Mouse (Mus musculus): Measurements from ENCODE around the gene Arl8a. TPM values are rescaled to one million over a fixed set of nuclear protein-coding genes. Genes with fewer than 3 reads are reported as not detected.

Gene Arl8a
- total RNA-seq (2023), result 105 and 113 TPM in 2 replicates

DNA sequence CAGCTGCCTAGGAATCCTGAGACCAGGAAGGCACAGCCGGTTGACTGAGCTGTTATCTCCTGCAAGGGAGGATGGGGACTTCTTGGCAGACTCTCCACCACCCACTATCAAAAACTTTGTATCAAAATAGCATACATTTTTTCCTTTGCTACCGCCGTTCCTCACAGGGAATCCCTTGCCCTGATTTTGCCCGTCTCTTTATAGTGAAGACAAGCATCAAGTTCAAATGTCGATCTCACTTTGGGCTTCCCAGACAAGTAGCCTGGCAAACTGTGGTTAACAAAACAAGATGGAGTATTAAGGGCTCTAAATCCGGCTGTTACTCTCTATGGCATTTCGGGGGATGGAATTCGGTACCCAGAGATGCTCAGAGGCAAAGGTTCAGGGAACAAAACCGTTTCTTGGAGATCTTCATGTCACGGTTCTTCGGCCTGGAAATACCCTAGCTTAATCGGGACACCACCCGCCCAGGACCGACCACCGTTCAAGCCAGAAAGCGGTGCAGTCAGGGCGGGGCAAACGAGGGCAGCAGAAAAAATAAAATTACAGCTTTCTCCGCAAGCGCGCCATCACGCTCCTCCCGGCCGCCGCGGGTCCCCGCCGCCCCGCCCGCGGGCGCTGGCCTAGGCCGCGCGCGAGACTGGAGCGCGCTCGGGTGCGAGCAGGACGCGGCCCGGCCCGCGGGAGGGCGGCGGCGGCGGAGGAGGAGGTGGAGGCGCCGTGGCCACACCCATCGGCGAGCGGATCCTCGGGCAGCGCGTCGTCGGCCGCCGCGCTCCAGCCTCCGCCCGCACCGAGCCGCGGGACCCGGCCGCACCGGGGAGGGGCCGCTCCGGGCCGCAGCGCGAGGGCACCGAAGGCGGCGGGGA lies at the start of gene Arl8a:
Arl8a (plus strand) TSS at position 748 of the 869 bp plus-strand sequence.

DNA sequence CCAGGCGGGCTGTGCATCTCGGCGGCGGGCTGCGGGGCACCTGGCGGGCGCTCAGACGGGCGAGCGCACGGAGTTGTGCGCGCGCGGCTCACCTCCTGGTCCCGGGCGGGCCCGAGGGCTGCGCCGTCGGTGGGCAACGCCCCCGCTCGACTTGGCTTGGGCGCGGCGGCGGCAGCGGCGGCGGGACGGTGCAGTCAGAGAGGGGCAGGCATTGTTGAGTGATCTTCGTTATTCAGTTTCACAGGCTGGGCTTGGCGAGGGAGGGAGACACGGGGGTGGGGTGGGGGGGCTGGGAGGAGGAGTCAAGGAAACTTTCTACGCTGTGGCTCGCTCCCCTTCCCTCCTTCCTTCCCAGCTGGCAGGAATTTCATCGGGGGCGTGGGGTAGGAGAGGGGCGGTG lies 41.5 kb upstream of the Arl8a start, which contains the start of gene Lgr6:
Lgr6 (minus strand) TSS at position 153 of the 400 bp plus-strand sequence.

DNA sequence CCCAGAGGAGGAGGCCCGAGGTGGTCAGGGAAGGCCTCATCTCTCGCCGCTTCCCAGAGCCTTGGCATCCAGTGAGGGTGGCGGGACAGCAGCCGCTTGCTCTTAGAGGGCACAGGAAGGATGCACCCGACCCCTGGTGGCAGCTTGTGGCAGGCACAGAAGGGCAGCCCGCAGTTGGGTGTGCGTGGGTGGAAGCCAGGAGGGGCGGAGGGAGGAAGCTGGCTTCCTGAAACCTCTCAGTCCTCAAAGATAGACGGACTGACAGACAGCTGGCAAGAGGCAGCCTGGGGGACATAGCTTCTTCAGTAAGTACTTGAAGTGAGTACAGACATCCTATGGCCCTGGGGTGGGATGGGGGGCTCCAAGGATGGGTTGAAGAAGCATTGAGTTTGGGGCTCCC lies 14.2 kb upstream of the Arl8a start, which contains the start of gene Ptpn7:
Ptpn7 (plus strand) TSS at position 228 of the 400 bp plus-strand sequence.

GRCm38 (mm10) chr1:135167435-135167834 lies 20.8 kb downstream of the Arl8a start, which contains the start of gene Gpr37l1:
Gene Gpr37l1 (minus strand): TSS chr1:135167681.

Other genes starting within 250 kb of the Arl8a start
- 9.3 and 13.0 TPM in 2 replicates for gene Ppp1r12b, start 190.9 kb upstream of the Arl8a start, total RNA-seq (2023)
- gene Ube2t, start 184.3 kb upstream of the Arl8a start, total RNA-seq (2023), result 11.6 and 11.8 TPM in 2 replicates
- not detected in 2 replicates for gene Lgr6, start 41.5 kb upstream of the Arl8a start, total RNA-seq (2023)
- 52.8 and 54.5 TPM in 2 replicates for gene Ptpn7, start 14.1 kb upstream of the Arl8a start, total RNA-seq (2023)
- gene Gpr37l1, start 20.9 kb downstream of the Arl8a start, total RNA-seq (2023), result not detected in 2 replicates
- not detected in 2 replicates for gene Elf3, start 111.7 kb downstream of the Arl8a start, total RNA-seq (2023)
- gene Rnpep, start 137.3 kb downstream of the Arl8a start, total RNA-seq (2023), result 136 and 152 TPM in 2 replicates
- 21.8 and 31.5 TPM in 2 replicates for gene Timm17a, start 167.0 kb downstream of the Arl8a start, total RNA-seq (2023)
- not detected in 2 replicates for gene Lmod1, start 178.0 kb downstream of the Arl8a start, total RNA-seq (2023)
- 0.63 TPM in 1 of 2 replicates, not detected in the other for gene Shisa4, start 228.4 kb downstream of the Arl8a start, total RNA-seq (2023)

Data from neutrophil, adult 65 days (primary cell).